Mouse (Mus musculus) large intestine, adult 2 months (tissue): Measurements from ENCODE around the gene Rplp0. TPM values are rescaled to one million over a fixed set of nuclear protein-coding genes. Genes with fewer than 3 reads are reported as not detected.

Experiments used
- DNase-seq: peaks from one replicate; pipeline ENCODE4 v3.0.0-alpha.2; 2012; ENCODE audit warnings: low read depth, low spot score
- WGBS: fragments of 180-500 bp; shearing (Covaris S2); methylation state at CpG from one replicate; pipeline ENCODE4 v1.1.7; 2018; 5-methylcytosine and 5-hydroxymethylcytosine counted together
- polyA plus RNA-seq: library from polyadenylated mRNA; depleted of rRNA; stranded (reverse); fragments of >200 nt; gene quantifications from 2 replicates; pipeline ENCODE4 v1.2.3, GENCODE M21; 2012

Gene Rplp0
- polyA plus RNA-seq, 1 experiment = 2,416 TPM

GRCm38 (mm10) chr5:115548501-115549285 lies 10.6 kb upstream of the Rplp0 start:
- DNase-seq = no peak
- 92% methylated on average over 18 of the region's 18 CpGs for WGBS

- WGBS = 91% methylated on average over 11 of the region's 11 CpGs
- DNase-seq = no peak
These were observed 8.7 kb upstream of the Rplp0 start for GRCm38 (mm10) chr5:115550482-115551005.

DNA sequence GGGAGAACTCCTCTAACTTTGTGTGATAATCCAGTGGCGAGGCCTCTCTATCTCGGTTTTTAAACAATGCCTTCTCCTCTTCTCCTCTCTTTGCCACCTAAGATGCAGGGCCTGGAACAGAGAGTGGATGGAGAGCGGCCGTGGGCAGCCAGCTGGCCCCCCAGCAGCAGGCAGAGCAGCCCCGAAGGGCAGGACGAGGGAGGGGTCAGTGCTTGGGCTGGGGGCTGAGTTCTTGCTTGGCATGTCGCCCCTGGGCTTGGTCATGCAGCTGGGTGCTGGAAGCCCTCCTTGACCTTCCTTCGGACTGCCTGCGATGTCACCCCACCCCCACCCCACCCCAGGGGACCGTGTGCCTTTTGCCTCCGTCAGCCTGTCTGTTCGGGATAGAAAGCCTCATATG lies 7.9 kb upstream of the Rplp0 start:
- WGBS = 88% methylated on average over 12 of the region's 12 CpGs
- DNase-seq = no peak

DNA sequence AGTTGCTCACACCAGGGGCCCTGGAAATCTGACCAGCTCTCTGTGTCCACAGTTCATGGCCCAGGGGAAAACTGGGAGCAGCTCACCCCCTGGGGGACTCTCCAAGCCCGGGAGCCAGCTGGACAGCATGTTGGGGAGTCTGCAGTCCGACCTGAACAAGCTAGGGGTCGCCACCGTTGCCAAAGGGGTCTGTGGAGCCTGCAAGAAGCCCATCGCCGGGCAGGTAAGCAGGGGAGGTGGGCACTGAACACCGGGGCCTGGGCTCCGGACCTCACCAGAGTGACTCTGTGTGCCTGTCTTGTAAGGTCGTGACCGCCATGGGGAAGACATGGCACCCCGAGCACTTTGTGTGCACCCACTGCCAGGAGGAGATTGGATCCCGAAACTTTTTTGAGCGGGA lies 7.5 kb upstream of the Rplp0 start:
- WGBS = 88% methylated on average over 13 of the region's 13 CpGs
- DNase-seq = no peak

- 93% methylated on average over 33 of the region's 33 CpGs for WGBS
- no peak for DNase-seq
These were observed 5.4 kb upstream of the Rplp0 start for GRCm38 (mm10) chr5:115553801-115554420.

DNA sequence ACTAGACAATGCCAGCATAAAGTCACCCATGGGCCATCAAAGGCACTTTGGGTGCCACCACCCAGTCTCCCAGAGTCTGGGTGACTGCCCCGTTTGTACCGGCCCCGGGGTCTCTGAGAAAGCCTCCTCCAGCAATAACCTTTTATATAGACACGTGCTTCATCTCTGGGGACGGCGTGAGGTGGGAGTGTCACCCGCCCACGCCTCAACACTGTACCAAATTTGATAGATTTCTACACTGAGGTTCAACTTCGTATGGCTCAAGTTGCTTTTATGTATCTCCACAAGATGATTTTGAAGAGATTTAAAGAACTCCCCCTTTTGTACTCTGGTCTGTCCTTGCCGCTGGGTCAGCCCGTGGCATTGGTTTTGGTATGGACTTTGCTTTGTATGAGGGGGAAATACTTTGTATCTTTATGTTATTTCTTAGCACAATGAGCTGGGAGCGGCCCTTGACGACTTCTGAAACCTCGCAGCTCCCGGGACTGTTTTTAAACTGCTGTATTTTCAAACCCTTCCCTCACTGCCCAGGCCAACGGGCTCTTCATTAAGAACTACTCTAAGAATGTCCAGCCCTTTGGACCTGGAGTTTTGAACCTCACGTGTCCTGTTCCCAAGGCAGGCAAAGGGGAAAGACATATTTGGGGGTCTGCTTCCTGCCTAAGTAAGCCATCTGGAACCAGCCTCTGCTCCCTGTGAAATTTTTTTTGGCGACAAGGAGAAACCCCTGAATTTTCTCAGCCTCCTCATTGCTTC lies 4.6 kb upstream of the Rplp0 start:
- no peak for DNase-seq
- 76% methylated on average over 18 of the region's 18 CpGs for WGBS

- 14% methylated on average over 8 of the region's 8 CpGs for WGBS
- DNase-seq = no peak
These were observed 3.0 kb upstream of the Rplp0 start for GRCm38 (mm10) chr5:115556217-115556616.

- 87% methylated on average over 14 of the region's 14 CpGs for WGBS
- no peak for DNase-seq
These were observed 979 bp upstream of the Rplp0 start for GRCm38 (mm10) chr5:115558182-115558794.

- WGBS = 21% methylated on average over 13 of the region's 13 CpGs
- DNase-seq = no peak
These were observed 1.2 kb downstream of the Rplp0 start for GRCm38 (mm10) chr5:115560336-115560905.

DNA sequence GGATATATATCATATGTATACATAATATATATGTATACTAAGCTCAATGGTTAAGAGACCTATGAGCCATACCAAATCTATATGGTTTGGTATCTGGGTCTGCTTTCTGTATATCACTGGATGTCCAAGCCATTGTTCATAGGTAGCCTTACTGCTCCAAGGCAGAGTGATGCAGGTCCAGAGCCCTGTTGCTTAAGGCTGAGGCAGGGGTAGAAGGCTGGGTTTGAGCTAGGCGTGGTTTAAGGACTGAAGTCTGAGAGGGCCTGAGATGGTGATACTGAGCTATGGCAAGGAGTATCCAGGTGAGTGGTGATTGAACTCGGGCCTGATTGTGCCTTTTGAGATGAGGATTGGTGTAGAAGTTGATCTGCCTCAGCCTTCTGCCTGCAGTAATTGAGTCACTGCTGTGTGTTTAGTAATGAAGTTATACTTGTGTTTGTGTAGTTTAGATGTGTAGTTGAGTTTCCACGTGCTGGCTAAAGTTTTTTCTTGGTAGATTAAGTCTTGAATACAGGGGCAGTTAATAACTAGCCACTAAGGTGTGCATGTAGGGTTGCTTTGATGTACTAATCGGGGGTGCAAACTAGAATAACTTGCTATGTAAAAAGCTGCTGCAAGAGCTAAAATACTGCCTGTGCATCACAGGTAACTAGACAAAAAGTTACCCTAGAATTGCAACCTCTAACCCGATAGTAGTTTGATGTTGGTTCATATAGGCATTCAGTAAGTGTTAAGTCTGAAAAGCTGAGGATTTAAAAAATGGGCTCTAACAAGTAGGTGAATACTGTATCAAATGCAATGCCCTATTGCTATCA lies 4.7 kb downstream of the Rplp0 start:
- 48% methylated on average over 5 of the region's 5 CpGs for WGBS

DNA sequence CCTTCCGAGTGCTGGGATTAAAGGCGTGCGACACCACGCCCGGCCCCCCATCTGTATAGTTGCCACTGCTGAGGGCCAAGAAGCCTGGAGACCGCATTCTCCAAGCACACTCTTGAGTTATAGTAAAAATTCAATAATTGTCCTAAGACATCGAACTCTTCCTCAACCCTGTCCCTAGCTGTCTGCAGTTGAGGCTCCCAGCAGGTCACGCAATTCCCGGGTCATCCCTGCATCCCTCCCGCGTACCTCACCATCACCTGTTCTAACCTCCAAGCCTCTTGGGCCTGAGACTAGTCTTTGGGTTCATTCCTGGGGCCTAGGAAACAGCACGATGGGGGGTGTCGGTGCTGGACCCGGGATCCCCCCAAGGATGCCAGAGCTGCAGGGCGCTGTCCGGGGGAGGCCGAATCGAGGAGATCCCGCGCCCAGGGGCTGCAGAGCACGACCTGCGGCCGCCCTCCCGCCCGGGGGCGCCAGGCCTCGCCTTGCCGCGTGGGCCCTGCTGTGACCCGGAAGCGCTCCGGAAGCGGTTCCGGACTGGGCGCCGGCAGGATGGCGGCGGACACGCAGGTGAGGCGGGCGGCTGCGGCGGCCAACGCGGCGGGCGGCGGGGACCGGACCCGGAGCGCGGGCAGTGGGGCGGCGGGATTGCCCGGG lies 5.6 kb downstream of the Rplp0 start, which contains the start of gene Gcn1l1:
TSS of gene Gcn1l1 (plus strand) at position 518 of the 657 bp plus-strand sequence.
- peak; percentile 35 for DNase-seq
- WGBS = 4% methylated on average over 55 of the region's 55 CpGs

More for the DNA sequence above, 4.7 kb downstream of the Rplp0 start:
- no peak for DNase-seq

- DNase-seq = no peak
- WGBS = under 1% methylated on average over 45 of the region's 46 CpGs
These were observed 6.1 kb downstream of the Rplp0 start for GRCm38 (mm10) chr5:115565403-115565802.

- WGBS = 33% methylated on average over 10 of the region's 10 CpGs
- DNase-seq = no peak
These were observed 9.4 kb downstream of the Rplp0 start for GRCm38 (mm10) chr5:115568681-115569080.

GRCm38 (mm10) chr5:115569308-115569707 lies 10.0 kb downstream of the Rplp0 start:
- 63% methylated on average over 11 of the region's 11 CpGs for WGBS

GRCm38 (mm10) chr5:115569721-115570120 lies 10.5 kb downstream of the Rplp0 start:
- DNase-seq = no peak
- 93% methylated on average over 4 of the region's 4 CpGs for WGBS

More at GRCm38 (mm10) chr5:115569308-115569707, 10.0 kb downstream of the Rplp0 start:
- no peak for DNase-seq

DNA sequence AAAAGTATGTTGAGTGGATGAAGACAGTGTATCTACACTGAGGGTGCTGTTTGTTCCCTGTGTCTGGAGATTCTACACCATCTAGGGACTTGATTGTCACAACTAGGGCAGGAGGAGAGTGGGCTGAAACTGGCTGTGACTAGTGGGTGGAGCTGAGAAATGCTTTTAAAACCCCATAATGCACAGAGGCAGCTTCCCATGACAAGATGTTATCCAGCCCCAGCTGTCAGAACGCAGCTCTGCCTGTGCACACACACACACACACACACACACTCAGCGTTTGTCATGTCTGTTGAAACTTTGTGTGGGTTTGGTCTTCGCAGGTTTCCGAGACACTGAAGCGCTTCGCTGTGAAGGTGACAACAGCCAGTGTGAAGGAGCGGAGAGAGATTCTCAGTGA lies 11.8 kb downstream of the Rplp0 start:
- WGBS = 94% methylated on average over 7 of the region's 7 CpGs
- DNase-seq = no peak

- no peak for DNase-seq
- WGBS = 53% methylated on average over 17 of the region's 17 CpGs
These were observed 13.6 kb downstream of the Rplp0 start for GRCm38 (mm10) chr5:115572679-115573535.
